ENCODE assay signal across 8 mouse cellular contexts in the genomic region with DNA sequence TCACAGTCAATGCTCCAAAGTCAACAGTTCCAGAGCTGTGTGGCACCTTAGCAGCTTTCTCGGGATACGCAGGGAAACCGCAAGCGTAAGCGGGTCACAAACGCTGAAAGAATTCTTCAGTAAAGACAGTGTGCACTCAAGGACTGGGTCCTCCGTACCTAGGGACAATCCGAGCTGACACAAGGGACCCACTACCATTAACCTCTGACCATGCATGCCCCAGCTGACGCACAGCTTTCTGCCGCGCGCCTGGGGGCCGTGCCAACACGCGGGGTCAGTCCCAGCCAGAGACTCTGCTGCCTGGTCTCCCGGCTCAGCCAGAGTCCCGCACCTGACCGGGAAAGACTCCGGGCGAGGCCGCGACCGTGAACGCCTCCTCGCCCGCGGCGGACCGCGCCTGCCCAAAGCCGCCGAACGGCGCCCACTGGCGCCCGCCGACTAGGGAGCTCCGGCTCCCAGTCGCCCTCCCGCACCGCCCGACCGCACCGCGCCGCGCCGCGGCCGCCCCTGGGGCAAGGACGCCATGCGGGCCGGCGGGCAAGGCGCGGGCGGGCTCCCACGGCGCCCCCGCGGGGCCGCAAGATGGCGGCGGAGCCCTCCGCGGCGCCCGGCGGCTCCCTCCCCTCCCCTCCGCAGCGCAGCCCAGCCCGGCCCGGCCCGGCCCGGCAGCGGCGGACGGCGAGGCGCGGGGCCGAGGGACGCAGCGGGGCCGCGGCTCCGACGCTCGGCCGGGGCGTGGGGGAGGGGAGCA. TPM values are rescaled to one million over a fixed set of nuclear protein-coding genes. Genes with fewer than 3 reads are reported as not detected.
DNase-seq lines count a peak whose midpoint lies in the region; ATAC-seq and TF ChIP-seq lines count a peak whose summit lies in the region.

No protein-coding gene starts in this region.

- peaks cover 17% of the 10 kb centered on the region for H3K36me3 ChIP-seq in C2C12 (ENCODE audit: control insufficient read depth, insufficient read depth)
- H3K36me3 ChIP-seq in embryonic facial prominence, embryonic 15.5 days, result no peaks in the 10 kb centered on the region
- H3K36me3 ChIP-seq in heart, embryonic 13.5 days, result no peaks in the 10 kb centered on the region
- no peaks in the 10 kb centered on the region for H3K36me3 ChIP-seq in kidney, postnatal 0 days (ENCODE audit: insufficient read depth, low read length)
- H3K36me3 ChIP-seq in liver, embryonic 16.5 days (ENCODE audit: control insufficient read depth, insufficient read depth), result no peaks in the 10 kb centered on the region
- no peaks in the 10 kb centered on the region for H3K36me3 ChIP-seq in neural tube, embryonic 15.5 days

- H3ac ChIP-seq in C2C12 (ENCODE audit: control insufficient read depth, insufficient read length, low read depth), result peak overlapping the region; percentile 71

- H3K79me3 ChIP-seq in C2C12 (ENCODE audit: low read depth), result peaks cover 53% of the 10 kb centered on the region

- H3K4me2 ChIP-seq in embryonic facial prominence, embryonic 15.5 days (replicated peaks), result peak overlapping the region; percentile 62
- H3K4me2 ChIP-seq in heart, embryonic 13.5 days, result peak overlapping the region; percentile 86
- H3K4me2 ChIP-seq in kidney, postnatal 0 days (ENCODE audit: low read length), result peak overlapping the region; percentile 81
- peak overlapping the region; percentile 75 for H3K4me2 ChIP-seq in liver, embryonic 16.5 days (ENCODE audit: low read depth, low read length)
- H3K4me2 ChIP-seq in neural tube, embryonic 15.5 days, result peak overlapping the region; percentile 68

- peak overlapping the region; percentile 99 for H3K9ac ChIP-seq in embryonic facial prominence, embryonic 15.5 days
- H3K9ac ChIP-seq in heart, embryonic 13.5 days, result peak overlapping the region; percentile 100
- peak overlapping the region; percentile 98 for H3K9ac ChIP-seq in kidney, postnatal 0 days (ENCODE audit: low read depth, low read length)
- H3K9ac ChIP-seq in liver, embryonic 16.5 days (ENCODE audit: low read depth, low read length), result peak overlapping the region; percentile 99
- peak overlapping the region; percentile 98 for H3K9ac ChIP-seq in neural tube, embryonic 15.5 days (replicated peaks)

- H3K4me1 ChIP-seq in embryonic facial prominence, embryonic 15.5 days, result peaks cover 30% of the 10 kb centered on the region
- H3K4me1 ChIP-seq in heart, embryonic 13.5 days, result peaks cover 45% of the 10 kb centered on the region
- peaks cover 18% of the 10 kb centered on the region; the same call in 1 of the 2 replicates for H3K4me1 ChIP-seq in kidney, postnatal 0 days (replicated peaks; ENCODE audit: insufficient read depth, low read length)
- H3K4me1 ChIP-seq in liver, embryonic 16.5 days (ENCODE audit: control insufficient read depth, low read depth, low read length), result peaks cover 39% of the 10 kb centered on the region
- H3K4me1 ChIP-seq in neural tube, embryonic 15.5 days, result peaks cover 39% of the 10 kb centered on the region

- H3K27ac ChIP-seq in embryonic facial prominence, embryonic 15.5 days (replicated peaks), result peak overlapping the region; percentile 100
- H3K27ac ChIP-seq in heart, embryonic 13.5 days (replicated peaks), result peak overlapping the region; percentile 100
- H3K27ac ChIP-seq in kidney, postnatal 0 days, result peak overlapping the region; percentile 98
- H3K27ac ChIP-seq in liver, embryonic 16.5 days (ENCODE audit: low read length), result peak overlapping the region; percentile 97
- peak overlapping the region; percentile 99 for H3K27ac ChIP-seq in neural tube, embryonic 15.5 days (replicated peaks)

- peak; percentile 14 for TF ChIP-seq CTCF in C2C12 (IDR thresholded peaks at IDR 0.05; ENCODE audit: control insufficient read depth, insufficient read depth, insufficient read length)
- no peak for TF ChIP-seq CTCF in kidney, postnatal 0 days (IDR thresholded peaks at IDR 0.05; ENCODE audit: low read depth)

- WGBS in embryonic facial prominence, embryonic 15.5 days, result under 1% methylated on average over 62 of the region's 91 CpGs
- WGBS in heart, embryonic 13.5 days, result under 1% methylated on average over 65 of the region's 91 CpGs
- under 1% methylated on average over 64 of the region's 91 CpGs for WGBS in kidney, postnatal 0 days
- under 1% methylated on average over 74 of the region's 91 CpGs for WGBS in liver, embryonic 16.5 days (ENCODE audit: insufficient replicate concordance)
- WGBS in neural tube, embryonic 15.5 days, result under 1% methylated on average over 63 of the region's 91 CpGs

- H3K4me3 ChIP-seq in C2C12 (ENCODE audit: insufficient read depth, poor library complexity, severe bottlenecking), result peak overlapping the region; percentile 95
- peak overlapping the region; percentile 92 for H3K4me3 ChIP-seq in embryonic facial prominence, embryonic 15.5 days (replicated peaks)
- H3K4me3 ChIP-seq in heart, embryonic 13.5 days, result peak overlapping the region; percentile 98
- H3K4me3 ChIP-seq in kidney, postnatal 0 days (replicated peaks; ENCODE audit: low read depth, low read length), result peak overlapping the region; percentile 92
- peak overlapping the region; percentile 98 for H3K4me3 ChIP-seq in liver, embryonic 16.5 days (ENCODE audit: low read depth, low read length)
- H3K4me3 ChIP-seq in neural tube, embryonic 15.5 days (replicated peaks), result peak overlapping the region; percentile 96

- peak; percentile 12; the same call in 1 of the 2 replicates for ATAC-seq in embryonic facial prominence, embryonic 15.5 days (ENCODE audit: insufficient number of reproducible peaks, low FRiP score, low TSS enrichment, low read depth)
- ATAC-seq in heart, embryonic 13.5 days (ENCODE audit: extremely low read depth, insufficient number of reproducible peaks, low FRiP score, low TSS enrichment), result peak; percentile 42
- ATAC-seq in kidney, postnatal 0 days (replicated peaks; ENCODE audit: low FRiP score, low read depth), result peak; percentile 30
- peak; percentile 37 for ATAC-seq in liver, embryonic 16.5 days (ENCODE audit: low read depth)
- peak; percentile 40 for ATAC-seq in neural tube, embryonic 15.5 days (ENCODE audit: low FRiP score)

- no peaks in the 10 kb centered on the region for H3K9me3 ChIP-seq in embryonic facial prominence, embryonic 15.5 days (replicated peaks)
- H3K9me3 ChIP-seq in heart, embryonic 13.5 days, result no peaks in the 10 kb centered on the region
- H3K9me3 ChIP-seq in kidney, postnatal 0 days (replicated peaks; ENCODE audit: low read length), result no peaks in the 10 kb centered on the region
- no peaks in the 10 kb centered on the region for H3K9me3 ChIP-seq in liver, embryonic 16.5 days (replicated peaks; ENCODE audit: control insufficient read depth, low read length)
- no peaks in the 10 kb centered on the region for H3K9me3 ChIP-seq in neural tube, embryonic 15.5 days (replicated peaks)

- peak; percentile 57 for DNase-seq in adrenal gland, postnatal 25 days
- DNase-seq in kidney, postnatal 0 days (ENCODE audit: low spot score), result peak; percentile 29
- peak; percentile 28 to 33 for DNase-seq in thymus, postnatal 10 days (ENCODE audit: low spot score in 2 of 2)

- H3K27me3 ChIP-seq in C2C12 (ENCODE audit: control insufficient read depth, insufficient read depth, insufficient read length), result no peaks in the 10 kb centered on the region
- no peaks in the 10 kb centered on the region for H3K27me3 ChIP-seq in embryonic facial prominence, embryonic 15.5 days
- no peaks in the 10 kb centered on the region for H3K27me3 ChIP-seq in heart, embryonic 13.5 days (replicated peaks)
- no peaks in the 10 kb centered on the region for H3K27me3 ChIP-seq in kidney, postnatal 0 days (ENCODE audit: insufficient read depth, low read length)
- no peaks in the 10 kb centered on the region for H3K27me3 ChIP-seq in liver, embryonic 16.5 days (ENCODE audit: control insufficient read depth, insufficient read depth, low read depth, low read length)
- H3K27me3 ChIP-seq in neural tube, embryonic 15.5 days (replicated peaks), result no peaks in the 10 kb centered on the region

- peaks cover 58% of the 10 kb centered on the region for H3K79me2 ChIP-seq in C2C12 (ENCODE audit: control insufficient read depth, insufficient read depth)

TF ChIP-seq in C2C12, 6 proteins besides CTCF, POLR2A, EP300 and RAD21:
- no peak for TF ChIP-seq MYOG (IDR thresholded peaks at IDR 0.05; ENCODE audit: control insufficient read depth, extremely low read depth, insufficient read length)
- no peak for TF ChIP-seq MYOD1 (IDR thresholded peaks at IDR 0.05; ENCODE audit: control insufficient read depth, insufficient read length, low read depth)
- no peak for TF ChIP-seq MAX (IDR thresholded peaks at IDR 0.05)
- no peak for TF ChIP-seq CEBPB (IDR thresholded peaks at IDR 0.05; ENCODE audit: low read depth)
- no peak for TF ChIP-seq FOSL1 (IDR thresholded peaks at IDR 0.05; ENCODE audit: insufficient read depth, low read length, poor library complexity, severe bottlenecking)
- no peak for TF ChIP-seq USF1 (IDR thresholded peaks at IDR 0.05; ENCODE audit: low read depth)

RNA-seq across cellular contexts. Expression of a gene that starts 0.8 kb away (rescaled TPM):
- polyA plus RNA-seq in C2C12 (2012; fragmentation: generic; extraction: Trizol), result 58.3 TPM
- total RNA-seq in adrenal gland, postnatal 25 days (2021), result 162 and 209 TPM in 2 replicates
- polyA plus RNA-seq in embryonic facial prominence, embryonic 15.5 days (2015; fragmentation: Nextera tagmentation; extraction: Ambion mirVana), result 187 and 192 TPM in 2 replicates
- 132 and 153 TPM in 2 replicates for polyA plus RNA-seq in heart, embryonic 13.5 days (2015; fragmentation: Nextera tagmentation; extraction: Ambion mirVana)
- polyA plus RNA-seq in kidney, postnatal 0 days (2015; fragmentation: Nextera tagmentation; extraction: Ambion mirVana), result 209 and 218 TPM in 2 replicates
- polyA plus RNA-seq in liver, embryonic 16.5 days (2015; fragmentation: Nextera tagmentation; extraction: Ambion mirVana), result 55.8 and 57.0 TPM in 2 replicates
- polyA plus RNA-seq in neural tube, embryonic 15.5 days (2015; fragmentation: Nextera tagmentation; extraction: Ambion mirVana), result 270 and 299 TPM in 2 replicates

RNA-seq across cellular contexts. Expression of a gene that starts 29.4 kb away (rescaled TPM):
- 0.12 TPM for polyA plus RNA-seq in C2C12 (2012; fragmentation: generic; extraction: Trizol)
- 39.6 and 47.1 TPM in 2 replicates for total RNA-seq in adrenal gland, postnatal 25 days (2021)
- polyA plus RNA-seq in embryonic facial prominence, embryonic 15.5 days (2015; fragmentation: Nextera tagmentation; extraction: Ambion mirVana), result 0.09 and 0.15 TPM in 2 replicates
- polyA plus RNA-seq in heart, embryonic 13.5 days (2015; fragmentation: Nextera tagmentation; extraction: Ambion mirVana), result 0.10 TPM in 1 of 2 replicates, not detected in the other
- polyA plus RNA-seq in kidney, postnatal 0 days (2015; fragmentation: Nextera tagmentation; extraction: Ambion mirVana), result not detected in 2 replicates
- polyA plus RNA-seq in liver, embryonic 16.5 days (2015; fragmentation: Nextera tagmentation; extraction: Ambion mirVana), result not detected in 2 replicates
- polyA plus RNA-seq in neural tube, embryonic 15.5 days (2015; fragmentation: Nextera tagmentation; extraction: Ambion mirVana), result 0.10 and 0.13 TPM in 2 replicates

Comparison
In these comparisons a context has a peak if more than half of its experiments do, and no peak if none do; other contexts are left out.
1. Peak in every context shown above with its lines: DNase-seq, ATAC-seq, H3K4me3 ChIP-seq and H3K27ac ChIP-seq.